In genomic region chr9:32929826-32930225, GRCm38 (mm10) we compare ENCODE assay signal across 16 mouse cellular contexts.
"Had no signal": no experiment of that assay in that cellular context is flagged by ENCODE, and none has a peak within 500 bp of the region (broad histone marks: within the 10 kb centered on the region; RNA-seq: fewer than 3 reads in every experiment).

No protein-coding gene starts in this region.

- H3K9me3 ChIP-seq: liver, embryonic 12.5 days; midbrain, embryonic 10.5 days; midbrain, embryonic 13.5 days; midbrain, embryonic 15.5 days; neural tube, embryonic 13.5 days; neural tube, embryonic 15.5 days had no signal

- H3K9ac ChIP-seq: liver, embryonic 12.5 days; liver, embryonic 14.5 days; lung, embryonic 14.5 days; midbrain, embryonic 13.5 days; midbrain, embryonic 15.5 days; neural tube, embryonic 13.5 days; neural tube, embryonic 15.5 days had no signal

- H3K4me1 ChIP-seq: liver, embryonic 12.5 days; midbrain, embryonic 10.5 days; midbrain, embryonic 13.5 days; midbrain, embryonic 15.5 days; neural tube, embryonic 13.5 days had no signal

- ATAC-seq: liver, embryonic 12.5 days; midbrain, embryonic 13.5 days; midbrain, embryonic 15.5 days had no signal

- H3K27ac ChIP-seq: liver, embryonic 12.5 days; liver, embryonic 14.5 days; midbrain, embryonic 10.5 days; midbrain, embryonic 13.5 days; midbrain, embryonic 15.5 days; neural tube, embryonic 13.5 days; neural tube, embryonic 15.5 days had no signal

- H3K36me3 ChIP-seq: liver, embryonic 12.5 days; midbrain, embryonic 10.5 days; midbrain, embryonic 13.5 days; midbrain, embryonic 15.5 days; neural tube, embryonic 13.5 days; neural tube, embryonic 15.5 days had no signal

- DNase-seq: lung, adult 18-20 months; lung, embryonic 14.5 days; lung, postnatal 10 days; lung, postnatal 4 days; retina, postnatal 1 day; right cerebral cortex, adult 18-20 months; right cerebral cortex, postnatal 25 days; right cerebral cortex, postnatal 4 days; thymus, adult 18-20 months had no signal

- H3K4me3 ChIP-seq: liver, embryonic 12.5 days; midbrain, embryonic 10.5 days; midbrain, embryonic 13.5 days; midbrain, embryonic 15.5 days; neural tube, embryonic 13.5 days; neural tube, embryonic 15.5 days had no signal

- H3K27me3 ChIP-seq: liver, embryonic 12.5 days; midbrain, embryonic 13.5 days; midbrain, embryonic 15.5 days; neural tube, embryonic 13.5 days; neural tube, embryonic 15.5 days had no signal

- H3K4me2 ChIP-seq: liver, embryonic 12.5 days; lung, embryonic 14.5 days; midbrain, embryonic 13.5 days; midbrain, embryonic 15.5 days; neural tube, embryonic 13.5 days; neural tube, embryonic 15.5 days had no signal
